Mouse (Mus musculus): ENCODE data around the gene Gsdma3.
"Not testable (repeated sequence)": the region's sequence is repeated elsewhere in the genome, so short reads cannot be mapped to it uniquely, and the experiment has no call there.

The Gsdma3 gene

DNA sequence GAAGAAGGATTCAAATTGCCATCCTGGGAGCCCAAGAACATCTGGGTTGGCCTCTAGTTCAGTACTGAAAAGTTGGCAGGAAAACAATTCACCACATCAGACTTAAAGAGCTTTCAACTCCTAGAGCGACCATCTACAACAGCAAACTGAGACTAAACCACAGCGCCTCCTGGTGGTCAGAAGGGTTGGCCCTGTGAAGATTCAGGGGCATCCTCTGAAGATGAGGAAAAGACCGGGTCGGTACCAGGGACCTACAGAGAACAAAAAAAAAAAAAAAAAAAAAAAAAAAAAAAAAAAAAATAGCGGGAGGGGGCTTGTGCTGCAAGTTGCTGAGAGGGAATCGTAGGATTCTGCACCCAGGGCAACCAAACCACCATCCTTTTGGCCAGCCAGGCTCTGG lies 28.8 kb upstream of the Gsdma3 start:
- DNase-seq: peak; percentile 50 to 83

DNA sequence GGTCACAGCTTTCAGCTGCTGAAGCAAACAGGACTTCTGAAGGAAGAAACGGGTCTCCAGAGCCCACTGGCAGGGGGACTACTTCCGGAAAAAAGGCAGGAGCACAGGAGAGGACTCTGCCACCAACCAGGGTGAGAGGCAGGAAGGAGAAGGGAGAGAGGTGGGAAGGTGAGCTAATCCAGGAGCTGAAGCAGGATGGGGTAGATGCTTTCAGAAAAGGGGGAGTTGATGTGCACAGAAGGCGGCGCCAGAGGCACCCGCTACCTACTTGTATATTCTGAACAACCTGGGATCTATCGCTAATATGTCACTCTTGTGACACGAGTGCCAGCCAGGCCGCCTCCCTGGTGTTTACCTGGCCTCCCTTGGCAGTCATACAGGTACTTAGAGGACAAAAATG lies 28.2 kb upstream of the Gsdma3 start, which contains the start of gene Lrrc3c:
Lrrc3c (plus strand) TSS at position 301 of the 400 bp plus-strand sequence.
- DNase-seq: no peak

DNA sequence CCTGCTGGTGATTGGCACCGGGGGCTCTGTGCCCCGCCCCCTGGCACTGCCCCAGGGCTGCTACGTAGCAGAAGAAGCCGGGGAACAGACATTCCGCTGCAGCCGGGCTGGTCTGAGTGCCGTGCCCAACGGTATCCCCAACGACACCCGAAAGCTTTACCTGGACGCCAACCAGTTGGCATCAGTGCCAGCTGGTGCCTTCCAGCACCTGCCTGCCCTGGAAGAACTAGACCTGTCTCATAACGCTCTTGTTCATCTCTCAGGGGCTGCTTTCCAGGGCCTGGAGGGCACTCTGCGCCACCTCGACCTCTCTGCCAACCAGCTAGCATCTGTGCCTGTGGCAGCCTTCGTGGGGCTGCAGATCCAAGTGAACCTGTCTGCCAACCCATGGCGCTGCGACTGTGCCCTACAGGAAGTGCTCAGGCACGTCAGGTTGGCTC lies 27.3 kb upstream of the Gsdma3 start:
- no peak for DNase-seq

DNA sequence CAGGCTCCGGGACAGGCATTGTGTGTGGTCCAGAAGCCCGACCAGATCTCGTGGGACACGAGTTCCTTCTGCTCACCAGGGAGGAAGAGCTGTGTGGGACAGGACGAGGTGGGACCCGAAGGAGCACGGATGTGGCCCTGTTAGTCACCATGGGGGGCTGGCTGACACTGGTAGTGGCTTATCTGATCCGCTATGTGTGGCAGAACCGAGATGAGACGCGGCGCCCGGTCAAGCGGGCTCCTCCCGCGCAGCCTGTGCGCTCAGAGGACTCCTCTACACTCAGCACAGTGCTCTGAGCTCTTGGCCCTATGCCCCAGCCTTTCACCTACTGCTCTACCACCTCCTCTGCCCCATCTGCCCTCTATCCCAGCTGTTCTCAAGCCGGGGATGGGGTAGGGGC lies 26.9 kb upstream of the Gsdma3 start:
- no peak for DNase-seq

DNA sequence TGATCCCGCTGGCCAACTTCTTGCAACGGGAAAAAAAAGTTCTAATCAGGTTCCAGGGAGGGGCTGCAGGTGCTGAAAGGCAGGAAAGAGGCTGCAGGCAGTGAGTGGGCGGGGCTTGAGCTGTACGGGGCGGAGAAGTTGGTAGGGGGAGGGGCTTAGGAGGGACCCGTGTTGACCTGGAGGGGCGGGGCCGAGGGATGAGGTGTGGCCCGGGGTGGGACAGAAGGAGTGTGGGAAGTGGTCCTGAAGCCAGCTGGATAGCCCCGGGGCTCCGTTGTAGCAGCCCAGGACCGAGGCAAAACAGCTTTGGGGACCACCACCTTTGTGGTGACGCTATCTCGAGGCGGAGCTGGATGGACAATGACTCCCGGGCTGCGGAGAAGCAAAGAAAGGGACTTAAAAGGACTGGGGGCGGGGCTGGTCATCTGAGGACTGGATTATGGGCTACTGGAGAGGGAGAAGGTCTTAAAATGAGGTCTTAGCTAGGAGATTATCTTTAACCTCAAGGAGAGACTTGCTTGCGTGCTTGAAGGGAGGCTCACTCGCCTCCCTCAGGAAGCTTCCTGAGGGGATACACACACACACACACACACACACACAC lies 24.0 kb upstream of the Gsdma3 start:
- peak in 1 of 2 experiments; percentile 44 for DNase-seq

DNA sequence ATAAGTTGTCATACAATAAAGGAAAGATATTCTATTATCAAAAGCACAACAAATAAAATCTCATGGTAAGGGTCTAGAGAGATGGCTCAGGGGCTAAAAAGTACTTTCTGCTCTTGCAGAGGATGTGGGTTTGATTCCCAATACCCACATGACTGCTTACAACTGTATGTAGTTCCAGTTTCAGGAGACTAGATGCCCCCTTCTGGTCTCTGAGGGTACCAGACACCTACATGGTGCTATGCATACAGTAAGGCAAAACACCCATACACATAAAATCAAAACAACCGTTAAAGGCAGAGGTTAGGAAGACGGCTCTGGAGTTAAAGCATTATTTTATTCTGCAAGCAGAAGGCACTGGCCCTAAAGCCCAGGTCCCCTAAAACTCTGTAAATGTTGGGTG lies 22.2 kb upstream of the Gsdma3 start:
- no peak for DNase-seq

DNA sequence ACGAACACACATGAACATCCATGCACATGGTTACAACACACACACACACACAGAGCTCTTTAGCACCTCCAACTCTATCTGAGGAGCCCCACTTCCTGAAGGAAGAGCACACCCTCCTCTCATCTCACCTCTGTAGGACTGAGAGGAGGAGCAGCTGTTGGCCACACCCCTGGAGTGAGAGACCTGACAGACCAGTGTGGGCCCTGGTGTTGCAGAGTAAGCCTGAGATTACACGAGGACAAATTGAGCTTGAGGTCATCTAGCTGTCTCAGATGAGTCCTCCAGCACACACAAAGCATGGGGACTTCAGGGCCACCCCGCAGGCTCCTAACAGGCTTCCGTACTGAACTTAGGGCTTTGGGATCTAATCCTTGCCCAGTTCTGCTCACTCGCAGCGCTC lies 21.2 kb upstream of the Gsdma3 start:
- not testable (repeated sequence) for DNase-seq

DNA sequence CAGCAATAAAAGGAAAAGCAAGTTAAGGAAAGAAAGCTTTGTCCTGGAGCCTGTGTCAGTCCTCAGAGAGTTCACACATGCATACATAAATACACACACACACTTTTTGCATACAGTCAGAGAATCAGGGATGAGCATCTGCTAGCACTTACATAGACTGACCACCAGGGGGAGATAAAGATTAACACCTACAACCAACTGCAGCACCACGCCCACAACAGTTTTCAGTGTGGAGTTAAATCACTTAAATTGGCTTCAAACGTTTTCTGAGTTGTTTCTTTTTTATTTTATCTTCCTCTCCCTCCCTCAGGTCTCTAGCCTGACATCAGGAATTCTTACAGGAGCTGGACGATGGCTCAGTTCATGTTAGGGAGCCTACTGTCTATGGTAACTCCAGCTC lies 19.4 kb upstream of the Gsdma3 start:
- DNase-seq: peak; percentile 51 to 52

DNA sequence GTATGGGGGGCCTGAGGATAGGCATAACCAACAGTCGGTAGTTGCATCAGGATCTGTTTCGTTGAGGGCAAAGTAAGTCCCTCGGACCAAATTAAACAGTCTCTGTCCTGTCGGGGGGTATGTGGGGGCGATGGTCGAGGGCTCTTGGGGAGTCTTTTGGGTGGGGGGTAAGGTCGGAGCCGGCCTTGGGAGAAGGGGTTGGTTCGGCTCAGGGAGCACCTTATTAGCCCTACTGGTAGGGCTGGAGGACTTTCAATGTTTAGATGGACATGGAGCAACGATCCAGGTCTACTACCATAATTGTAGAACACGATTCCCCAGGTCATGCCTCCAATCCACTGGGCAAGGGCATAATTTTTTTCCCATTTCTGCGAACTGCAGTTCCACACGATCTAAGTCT lies 5.4 kb upstream of the Gsdma3 start:
- DNase-seq: no peak

DNA sequence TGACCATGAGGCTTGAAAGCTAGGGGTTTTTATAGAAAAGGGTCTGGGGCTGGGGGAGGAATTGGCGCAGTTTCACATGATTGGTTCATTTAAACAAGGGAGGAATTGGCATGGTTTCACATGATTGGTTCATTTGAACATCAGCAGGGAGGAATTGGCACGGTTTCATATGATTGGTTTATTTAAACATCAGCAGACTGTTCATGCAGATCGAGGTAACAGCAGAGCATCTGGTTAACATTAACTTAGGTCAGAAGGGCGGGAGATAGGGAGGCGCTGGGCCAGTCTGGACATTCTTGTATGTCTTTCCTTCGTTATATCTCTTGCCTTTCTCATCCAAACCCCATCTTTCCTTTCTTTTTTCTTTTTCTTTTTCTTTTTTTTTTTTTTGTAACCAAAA lies 2.2 kb upstream of the Gsdma3 start:
- peak in 1 of 2 experiments; percentile 11 for DNase-seq

DNA sequence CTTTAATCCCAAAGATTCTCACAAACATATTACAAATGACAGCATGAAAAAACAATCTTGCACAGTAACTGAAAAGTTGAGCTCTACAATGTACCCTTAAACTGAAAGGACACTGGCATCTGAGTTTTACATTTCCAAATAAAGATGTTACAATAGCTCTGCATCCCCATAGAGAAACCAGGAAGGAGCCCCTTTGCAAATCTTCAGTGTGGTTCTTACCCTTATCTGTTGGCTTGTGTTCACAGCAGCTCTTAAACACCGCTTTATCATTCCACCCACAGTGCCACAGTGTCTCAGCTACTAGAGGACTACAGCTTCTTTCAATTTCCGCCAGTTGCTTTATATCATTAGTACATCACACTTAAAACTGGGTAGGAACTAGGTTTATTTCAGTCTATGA lies 1.8 kb upstream of the Gsdma3 start:
- DNase-seq: not testable (repeated sequence)

DNA sequence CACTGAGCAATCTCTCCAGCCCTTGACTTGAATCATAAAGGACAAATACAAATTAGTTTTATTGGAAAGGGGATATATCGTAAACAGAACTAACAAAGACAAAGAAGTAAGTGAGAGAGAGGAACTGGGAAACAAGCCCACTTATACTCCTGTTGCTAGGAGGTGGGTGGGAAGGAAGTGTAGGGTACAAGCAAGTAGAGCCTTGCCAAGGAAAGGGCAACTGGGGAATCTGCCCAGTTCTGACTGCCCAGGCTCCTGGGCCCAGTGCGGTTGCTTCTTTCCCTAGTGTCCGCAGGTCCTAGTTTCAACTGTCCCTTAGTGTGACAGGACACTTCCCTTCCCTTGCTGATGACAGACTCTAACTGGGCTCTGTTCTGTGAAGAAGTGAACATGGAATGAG lies 2.5 kb downstream of the Gsdma3 start:
- DNase-seq: no peak

DNA sequence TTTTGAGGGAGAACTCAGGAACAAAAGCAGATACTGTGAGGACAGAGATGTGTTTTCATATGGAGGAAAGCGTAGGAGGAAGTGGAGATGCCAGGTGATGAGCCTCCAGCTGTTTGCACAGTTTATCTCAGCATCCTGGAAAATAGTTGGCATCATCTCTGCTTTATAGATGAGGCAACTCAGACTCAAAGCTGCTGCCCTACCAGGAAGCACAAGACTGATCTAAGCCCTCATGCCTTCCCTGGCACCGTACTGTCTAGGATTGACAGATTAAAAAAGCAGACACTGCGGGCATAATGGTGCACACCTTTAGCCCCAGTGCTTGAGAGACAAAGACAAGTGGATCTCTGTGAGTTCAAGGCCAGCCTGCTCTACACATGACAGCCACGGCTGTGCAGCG lies 4.5 kb downstream of the Gsdma3 start:
- DNase-seq: no peak

DNA sequence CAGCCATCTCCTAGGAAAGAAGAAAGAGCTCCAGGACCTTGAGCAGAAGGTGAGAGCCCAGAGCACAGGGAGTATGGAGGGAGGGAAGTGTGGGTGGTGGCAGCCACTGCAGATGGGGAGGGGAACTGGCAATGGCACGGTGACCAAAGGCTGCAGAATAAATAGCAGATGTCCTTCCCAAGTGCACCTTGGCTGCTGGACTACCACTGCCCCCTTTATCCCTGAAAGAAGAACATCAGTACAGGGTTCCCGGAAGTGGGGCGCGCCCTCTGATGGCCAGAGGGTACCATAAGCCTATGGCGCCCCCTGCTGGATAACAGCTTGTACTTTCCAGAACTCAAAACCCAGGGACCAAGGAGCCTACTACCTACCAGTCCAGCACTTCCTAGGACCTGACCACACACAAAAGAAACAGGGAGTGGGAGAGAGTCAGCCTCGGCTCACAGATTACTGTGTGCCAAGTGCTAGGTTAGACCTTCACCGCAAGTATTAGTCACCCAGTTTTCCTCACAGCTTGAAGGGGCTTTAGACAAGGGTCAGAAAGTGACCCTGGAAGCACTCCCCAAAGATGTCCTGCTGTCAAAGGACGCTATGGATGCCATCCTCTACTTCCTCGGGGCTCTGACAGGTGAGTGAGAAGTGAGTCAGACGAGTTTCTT lies 9.3 kb downstream of the Gsdma3 start:
- DNase-seq: peak; percentile 9 to 54

DNA sequence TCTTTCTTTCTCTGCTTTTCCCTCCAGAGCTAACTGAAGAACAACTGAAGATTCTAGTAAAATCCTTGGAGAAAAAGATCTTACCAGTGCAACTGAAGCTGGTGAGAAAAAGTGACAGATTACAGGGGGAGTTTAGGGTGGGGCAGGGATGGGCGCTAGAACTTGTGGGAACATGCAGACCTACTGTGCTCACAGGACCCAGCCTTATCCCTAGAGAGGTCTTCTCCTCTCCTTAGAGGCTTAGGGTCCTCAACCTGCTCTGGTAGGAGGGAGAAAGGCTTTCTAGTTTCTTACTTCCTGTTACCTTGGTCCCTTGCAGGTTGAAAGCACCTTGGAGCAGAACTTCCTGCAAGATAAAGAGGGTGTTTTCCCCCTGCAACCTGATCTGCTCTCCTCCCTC lies 11.3 kb downstream of the Gsdma3 start:
- DNase-seq: no peak

DNA sequence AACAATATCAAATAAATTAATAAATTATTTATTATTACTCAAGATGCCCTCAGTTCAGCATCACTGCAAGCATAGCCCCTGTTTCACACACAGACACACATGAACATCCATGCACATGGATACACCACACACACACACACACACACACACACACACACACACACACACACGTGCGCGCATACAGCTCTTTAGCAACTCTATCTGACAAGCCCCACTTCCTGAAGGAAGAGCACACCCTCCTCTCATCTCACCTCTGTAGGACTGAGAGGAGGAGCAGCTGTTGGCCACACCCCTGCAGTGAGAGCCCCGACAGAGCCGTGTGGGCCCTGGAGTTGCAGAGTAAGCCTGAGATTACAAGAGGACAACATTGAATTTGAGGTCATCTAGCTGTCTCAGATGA lies 13.9 kb downstream of the Gsdma3 start:
- no peak for DNase-seq

DNA sequence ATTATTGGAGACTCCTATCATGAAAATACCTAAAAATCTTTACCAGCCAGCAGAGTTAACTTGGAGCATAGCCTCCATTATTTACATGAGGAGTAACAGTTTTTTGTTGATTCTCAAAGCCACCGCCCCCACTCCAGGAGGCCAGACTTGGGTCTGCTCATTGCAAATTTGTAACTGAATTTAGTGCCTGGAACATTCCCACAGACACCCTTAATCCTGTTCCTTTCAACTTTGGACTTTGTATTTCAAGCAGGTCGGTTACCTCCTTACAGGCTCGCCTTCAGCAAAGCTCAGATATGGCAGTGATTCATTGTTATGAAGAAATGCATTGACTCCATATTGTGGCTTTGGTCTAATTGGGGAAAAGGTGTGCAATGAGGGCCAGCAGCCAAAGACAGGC lies 18.6 kb downstream of the Gsdma3 start:
- DNase-seq: peak; percentile 40 to 45

DNA sequence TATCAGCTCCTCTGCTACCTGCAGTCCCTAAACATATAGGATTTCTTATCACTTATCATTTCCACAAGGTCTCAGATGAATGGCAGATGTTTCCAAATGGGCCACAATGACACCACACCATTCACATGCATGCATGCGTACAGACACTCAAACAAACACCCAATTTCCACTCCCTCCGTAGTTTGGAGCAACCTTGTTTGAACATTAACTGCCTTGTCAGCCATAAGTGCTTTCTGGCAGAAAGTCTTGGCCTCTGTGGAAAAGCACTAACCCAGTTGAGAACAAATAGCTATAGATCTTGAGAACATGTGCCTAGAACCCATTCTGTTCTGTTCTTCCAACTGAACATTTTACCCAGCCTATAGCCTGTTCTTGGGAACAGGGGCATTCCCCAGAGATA lies 19.8 kb downstream of the Gsdma3 start:
- DNase-seq: peak; percentile 34 to 45

DNA sequence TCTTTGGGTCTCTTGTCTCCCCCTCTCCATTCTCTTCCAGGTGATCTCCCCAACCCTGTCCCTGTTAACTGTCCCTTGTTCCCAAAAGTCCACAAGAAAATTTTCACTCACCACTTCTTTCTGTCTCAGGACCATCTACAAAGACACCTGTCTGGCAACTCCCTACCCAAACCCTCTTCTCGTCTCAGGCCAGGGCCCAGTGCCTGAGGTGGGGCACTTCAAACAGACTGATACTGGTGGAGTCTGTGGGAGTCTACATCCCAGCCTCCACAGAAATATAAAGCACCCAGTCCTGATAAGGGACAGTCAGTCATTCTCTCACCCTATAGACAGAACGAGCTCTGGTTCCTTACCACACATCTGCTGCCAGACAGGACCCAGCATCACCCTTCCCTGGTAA lies 20.3 kb downstream of the Gsdma3 start, which contains the start of gene Gsdma2:
Gsdma2 (plus strand) TSS at position 301 of the 400 bp plus-strand sequence.
- DNase-seq: no peak

DNA sequence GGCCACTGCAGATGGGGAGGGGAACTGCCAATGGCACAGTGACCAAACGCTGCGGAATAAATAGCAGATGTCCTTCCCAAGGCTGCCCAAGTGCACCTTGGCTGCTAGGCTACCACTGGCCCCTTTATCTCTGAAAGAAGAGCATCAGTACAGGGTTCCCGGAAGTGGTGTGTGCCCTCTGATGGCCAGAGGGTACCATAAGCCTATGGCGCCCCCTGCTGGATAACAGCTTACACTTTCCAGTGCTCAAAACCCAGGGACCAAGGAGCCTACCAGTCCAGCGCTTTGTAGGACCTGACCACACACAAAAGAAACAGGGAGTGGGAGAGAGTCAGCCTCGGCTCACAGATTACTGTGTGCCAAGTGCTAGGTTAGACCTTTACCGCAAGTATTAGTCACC lies 28.9 kb downstream of the Gsdma3 start:
- peak; percentile 44 to 75 for DNase-seq

DNA sequence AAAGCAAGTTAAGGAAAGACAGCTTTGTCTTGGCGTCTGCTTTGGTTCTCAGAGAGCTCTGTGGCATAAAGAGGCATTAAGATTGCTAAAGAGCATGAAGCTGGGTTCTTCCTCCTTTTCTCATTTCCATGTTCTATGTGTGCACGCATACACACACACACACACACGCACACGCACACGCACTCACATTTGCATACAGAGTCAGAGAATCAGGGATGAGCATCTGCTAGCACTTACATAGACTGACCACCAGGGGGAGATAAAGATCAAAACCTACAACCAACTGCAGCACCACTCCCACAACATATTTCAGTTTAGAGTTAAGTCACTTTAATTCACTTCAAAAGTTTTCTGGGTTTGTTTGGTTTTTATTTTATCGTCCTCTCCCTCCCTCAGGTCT lies 34.4 kb downstream of the Gsdma3 start:
- peak; percentile 32 to 44 for DNase-seq

DNA sequence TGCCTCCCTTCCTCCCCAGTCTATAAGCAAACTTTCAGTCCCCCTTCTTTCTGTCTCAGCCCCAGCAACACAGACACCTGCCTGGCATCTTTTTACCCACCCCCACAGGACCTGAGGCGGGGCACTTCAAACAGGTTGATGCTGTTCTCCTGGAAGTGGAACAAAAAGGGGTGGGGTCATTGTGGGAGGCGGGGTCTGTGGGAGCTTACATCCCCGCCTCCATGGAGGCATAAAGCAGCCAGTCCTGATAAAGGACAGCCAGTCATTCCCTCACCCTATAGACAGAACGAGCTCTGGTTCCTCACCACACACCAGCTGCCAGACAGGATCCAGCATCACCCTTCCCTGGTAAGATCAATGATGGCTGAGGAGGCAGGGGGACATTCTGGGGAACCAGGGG lies 37.9 kb downstream of the Gsdma3 start, which contains the start of gene Gsdma:
Gsdma (plus strand) TSS at position 261 of the 400 bp plus-strand sequence.
- no peak for DNase-seq

DNA sequence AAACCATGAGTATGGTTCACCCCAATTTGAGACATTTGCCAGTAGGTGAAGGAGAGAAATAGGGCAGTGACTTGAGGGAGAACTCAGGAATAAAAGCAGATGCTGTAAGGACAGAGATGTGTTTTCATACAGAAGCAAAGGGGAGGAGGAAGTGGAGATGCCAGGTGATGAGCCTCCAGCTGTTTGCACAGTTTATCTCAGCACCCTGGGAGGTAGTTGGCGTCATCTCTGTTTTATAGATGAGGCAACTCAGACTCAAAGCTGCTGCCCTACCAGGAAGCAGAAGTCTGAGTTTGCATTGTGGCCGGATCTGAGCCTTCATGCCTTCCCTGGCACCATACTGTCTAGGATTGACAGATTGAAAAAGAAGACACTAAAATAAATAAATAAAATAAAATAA lies 42.8 kb downstream of the Gsdma3 start:
- no peak for DNase-seq

DNA sequence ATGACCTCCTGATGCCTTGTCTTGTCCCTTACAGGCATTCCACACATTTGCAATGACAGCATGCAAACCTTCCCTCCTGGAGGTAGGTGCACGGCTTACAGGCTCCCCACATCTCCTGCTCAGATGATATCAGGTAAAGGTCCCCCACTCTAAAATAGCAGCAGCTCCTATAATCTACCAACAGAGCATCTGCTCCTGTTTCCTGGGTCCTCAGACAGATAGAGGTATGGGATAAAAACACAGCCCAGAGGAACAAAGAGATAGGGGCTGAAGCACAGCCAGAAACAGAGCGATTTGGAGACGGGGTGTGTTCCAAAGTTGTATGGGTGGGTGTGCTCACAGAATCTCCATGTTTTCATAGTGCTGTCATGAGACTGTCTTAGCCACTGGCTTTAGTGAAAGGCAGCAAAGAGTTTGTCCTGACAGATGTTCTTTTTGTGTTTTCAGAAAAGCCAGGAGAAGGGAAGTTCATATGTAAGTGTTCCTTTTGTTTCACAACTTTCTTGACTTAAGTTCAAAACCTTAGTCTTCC lies 45.2 kb downstream of the Gsdma3 start:
- DNase-seq: no peak

All from kidney, postnatal 36 days (tissue).